Mouse (Mus musculus) urinary bladder, adult 18-20 months (tissue): ENCODE data around the gene Tmem119.
A peak's percentile ranks its signal among the peaks of the same experiment; 100 is the strongest.
"Not testable (repeated sequence)": the region's sequence is repeated elsewhere in the genome, so short reads cannot be mapped to it uniquely, and the experiment has no call there.

ENCODE experiments used
- DNase-seq, 2 experiments: peaks; one replicate each; pipeline ENCODE4 v3.0.0; 2022; ENCODE audit warnings: low spot score in 2 of 2, mixed read lengths in 2 of 2

Tmem119 gene

GRCm38 (mm10) chr5:113789075-113789788 is 11.1 kb downstream of the Tmem119 start:
- DNase-seq = peak in 1 of 2 experiments; percentile 30

GRCm38 (mm10) chr5:113788645-113789044 is 11.7 kb downstream of the Tmem119 start:
- DNase-seq = no peak

- no peak for DNase-seq
Measured at GRCm38 (mm10) chr5:113786985-113787384, 13.3 kb downstream of the Tmem119 start.

DNA sequence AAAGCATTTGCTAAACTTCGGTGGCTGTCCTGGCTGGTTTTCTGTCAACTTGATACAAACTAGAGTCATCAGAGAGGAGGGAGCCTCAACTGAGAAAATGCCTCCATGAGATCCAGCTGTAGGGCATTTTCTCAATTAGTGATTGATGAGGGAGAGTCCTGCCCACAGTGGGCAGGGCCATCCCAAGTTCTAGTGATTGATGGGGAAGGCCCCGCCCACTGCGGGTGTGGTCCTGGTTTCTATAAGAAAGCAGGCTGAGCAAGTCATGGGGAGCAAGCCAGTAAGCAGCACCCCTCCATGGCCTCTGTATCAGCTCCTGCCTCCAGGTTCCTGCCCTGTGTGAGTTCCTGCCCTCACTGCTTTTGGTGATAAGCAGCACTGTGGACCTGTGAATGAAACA is 16.2 kb downstream of the Tmem119 start:
- not testable (repeated sequence) for DNase-seq

DNA sequence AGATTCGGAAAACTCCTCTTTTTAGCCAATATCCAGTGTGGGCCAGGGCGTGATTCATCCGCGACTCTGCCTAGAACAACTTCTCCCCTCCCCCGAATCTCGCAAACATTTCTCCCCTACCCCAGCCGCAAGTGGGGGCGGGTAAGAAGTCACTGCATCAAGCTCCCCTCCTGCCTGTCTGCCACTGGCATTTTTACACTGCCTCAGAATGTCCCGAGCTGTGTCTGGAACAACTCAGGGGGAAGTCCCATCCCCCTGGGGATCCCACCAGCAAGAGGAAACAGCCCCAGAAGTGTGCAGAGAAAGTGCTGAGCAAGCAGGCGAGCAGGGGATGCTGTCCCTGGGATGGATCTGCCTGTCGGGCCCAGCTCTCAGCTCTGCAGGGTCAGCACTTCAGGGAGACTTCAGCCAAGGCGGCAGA is 16.7 kb downstream of the Tmem119 start:
- DNase-seq = peak in 1 of 2 experiments; percentile 42

- DNase-seq = no peak
Measured at GRCm38 (mm10) chr5:113782624-113783023, 17.7 kb downstream of the Tmem119 start.

DNA sequence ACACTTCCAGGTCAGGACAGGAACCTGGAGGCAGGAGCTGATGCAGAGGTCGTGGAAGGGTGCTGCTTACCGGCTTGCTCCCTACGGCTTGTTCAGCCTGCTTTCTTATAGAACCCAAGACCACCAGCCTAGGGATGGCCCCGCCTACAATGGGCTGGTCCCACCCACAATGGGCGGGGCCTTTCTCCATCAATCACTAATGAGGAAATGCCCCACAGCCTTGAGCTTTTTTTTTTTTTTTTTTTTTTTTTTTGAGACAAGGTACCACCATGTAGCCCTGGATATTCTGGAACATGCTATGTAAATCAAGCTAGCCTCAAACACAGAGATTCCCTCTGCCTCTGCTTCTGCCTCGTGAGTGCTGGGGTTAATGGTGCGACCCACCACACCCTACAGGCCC is 18.4 kb downstream of the Tmem119 start:
- no peak for DNase-seq

GRCm38 (mm10) chr5:113781254-113781653 is 19.1 kb downstream of the Tmem119 start:
- no peak for DNase-seq

GRCm38 (mm10) chr5:113780763-113781162 is 19.6 kb downstream of the Tmem119 start:
- no peak for DNase-seq

DNA sequence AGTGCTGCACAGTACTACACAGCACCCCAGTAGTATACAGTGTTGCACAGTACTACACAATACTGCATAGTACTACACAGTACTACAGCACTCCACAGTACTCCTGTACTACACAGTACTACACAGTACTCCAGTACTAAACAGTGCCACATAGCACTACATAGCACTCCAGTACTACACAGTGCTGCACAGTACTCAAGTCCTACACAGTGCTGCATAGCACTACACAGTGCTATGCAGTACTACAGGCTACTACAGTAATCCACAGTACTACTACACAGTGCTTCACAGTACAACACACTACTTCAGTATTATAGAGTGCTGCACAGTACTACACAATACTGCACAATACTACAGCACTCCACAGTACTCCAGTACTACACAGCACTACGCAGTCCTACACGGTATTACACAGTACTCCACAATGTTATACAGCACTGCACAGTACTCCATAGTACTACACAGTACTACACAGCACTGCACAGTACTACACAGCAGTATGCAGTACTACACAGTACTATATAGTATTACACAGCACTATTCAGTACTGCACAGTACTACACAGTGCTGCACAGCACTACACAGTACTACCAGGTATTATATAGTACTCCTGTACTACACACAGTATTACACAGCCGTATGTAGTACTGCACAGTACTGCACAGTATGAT is 20.1 kb downstream of the Tmem119 start:
- DNase-seq = no peak

DNA sequence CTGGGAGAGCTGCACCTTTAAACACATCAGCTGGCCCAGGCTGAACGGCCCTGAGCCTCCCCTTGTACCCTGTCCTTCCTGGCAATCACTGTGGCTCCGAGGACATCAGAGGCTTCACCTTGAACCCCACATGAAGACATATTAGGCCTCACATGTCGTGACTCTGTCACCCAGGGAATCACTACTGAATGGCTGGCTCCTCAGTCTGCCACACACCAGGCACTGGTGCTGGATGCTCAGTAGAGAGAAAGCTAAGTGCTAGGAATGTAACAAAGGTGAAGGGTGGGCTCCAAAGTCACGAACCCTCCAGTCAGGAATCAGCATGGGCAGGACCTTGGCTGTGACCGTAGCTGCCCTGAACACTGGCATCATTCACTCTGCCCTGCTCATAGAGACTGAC is 20.7 kb downstream of the Tmem119 start:
- no peak for DNase-seq

DNA sequence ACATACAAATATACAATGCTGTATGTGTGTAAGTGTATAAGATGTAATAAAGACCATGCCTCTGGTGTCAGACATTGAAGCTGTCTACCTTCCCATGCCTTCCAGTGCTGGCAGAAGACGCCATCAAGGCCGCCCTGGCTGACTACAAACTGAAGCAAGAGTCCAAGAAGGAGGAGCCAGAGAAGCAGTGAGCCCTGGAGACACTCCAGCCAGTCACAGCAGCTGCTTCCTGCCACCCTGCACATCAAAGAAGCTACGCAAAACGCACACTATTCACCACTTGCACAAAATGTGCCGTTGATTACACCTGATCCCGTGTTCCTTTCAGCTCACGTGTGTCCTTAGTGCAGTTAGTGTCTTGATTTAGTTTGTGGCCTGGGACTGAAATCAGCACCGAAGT is 22.6 kb downstream of the Tmem119 start:
- not testable (repeated sequence) for DNase-seq

- no peak for DNase-seq
Measured at GRCm38 (mm10) chr5:113776896-113777226, 23.5 kb downstream of the Tmem119 start.

- no peak for DNase-seq
Measured at GRCm38 (mm10) chr5:113776128-113776895, 24.0 kb downstream of the Tmem119 start.

DNA sequence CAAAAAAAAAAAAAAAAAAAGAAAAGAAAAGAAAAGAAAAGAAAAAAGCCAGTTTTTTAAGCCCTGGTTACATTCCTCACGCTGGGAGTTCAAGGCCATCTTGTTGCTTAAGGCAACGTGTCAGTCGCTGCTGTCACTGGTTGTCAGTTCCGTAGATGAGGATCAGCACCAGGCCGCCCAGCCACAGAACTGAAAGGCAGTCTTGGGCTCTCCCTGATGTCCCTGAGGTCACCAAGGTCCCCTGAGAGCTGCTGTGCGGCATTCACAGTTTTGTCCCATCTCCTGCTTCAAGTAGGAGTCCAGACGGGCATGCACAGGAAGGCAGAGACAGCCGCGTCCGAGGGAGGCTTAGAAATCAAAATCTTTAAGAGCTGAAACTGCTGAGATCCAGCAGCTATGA is 24.7 kb downstream of the Tmem119 start:
- DNase-seq = no peak

GRCm38 (mm10) chr5:113773664-113774063 is 26.7 kb downstream of the Tmem119 start:
- peak; percentile 82 to 84 for DNase-seq

DNA sequence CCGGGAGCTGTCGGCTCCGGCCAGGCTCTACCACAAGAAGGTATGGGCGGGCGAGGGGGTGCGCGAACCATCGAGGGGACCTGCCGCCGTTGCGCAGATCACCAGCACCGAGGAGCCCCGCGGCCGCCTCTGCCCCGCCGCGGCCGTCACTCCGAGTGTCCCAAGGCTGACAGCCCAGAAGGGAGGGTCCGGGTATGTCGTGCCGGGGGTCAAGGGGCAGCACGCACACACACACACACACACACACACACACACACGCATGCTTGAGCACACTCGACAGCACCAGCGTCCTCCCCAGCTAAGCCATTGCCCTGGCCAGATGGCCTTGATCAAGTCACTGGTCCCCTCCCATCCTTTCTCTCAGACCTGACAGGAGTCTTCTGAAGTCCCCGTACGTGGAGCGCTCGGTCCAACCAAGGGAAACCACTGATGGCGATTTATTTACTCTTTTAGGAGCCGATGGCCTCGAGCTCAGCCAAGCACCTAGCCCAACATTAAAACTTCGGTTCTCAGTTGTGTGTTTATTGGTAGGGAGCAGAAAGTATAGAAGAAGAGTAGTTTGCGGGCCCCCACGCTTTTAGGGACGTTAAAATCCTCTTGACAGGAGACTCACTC is 27.3 kb downstream of the Tmem119 start:
- no peak for DNase-seq

DNA sequence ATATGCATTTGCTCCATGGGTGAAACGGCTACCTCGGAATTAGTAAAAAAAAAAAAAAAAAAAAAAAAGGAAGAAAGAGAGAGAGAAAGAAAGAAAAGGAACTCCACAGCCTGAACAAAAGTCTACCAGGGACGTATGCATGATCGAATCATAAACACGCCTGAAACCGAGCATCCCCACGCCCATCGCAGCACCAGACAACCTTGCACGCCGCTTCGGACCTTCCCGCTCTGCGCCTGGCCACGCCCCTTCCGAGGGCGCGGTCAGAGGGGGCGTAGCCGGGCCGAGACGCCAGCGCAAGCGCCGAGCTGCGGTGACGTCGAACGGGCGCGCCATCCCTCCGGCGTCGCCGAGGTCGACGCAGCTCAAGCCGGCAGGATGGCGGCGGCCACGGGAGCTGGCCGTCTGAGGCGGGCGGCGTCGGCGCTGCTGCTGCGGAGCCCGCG is 27.8 kb downstream of the Tmem119 start, which contains the start of the genes Sart3 and Iscu:
TSS of gene Sart3 (minus strand) at position 61 of the 446 bp plus-strand sequence.
TSS of gene Iscu (plus strand) at position 299 of the 446 bp plus-strand sequence.
- DNase-seq = peak; percentile 91 to 92

GRCm38 (mm10) chr5:113771213-113772162 is 28.8 kb downstream of the Tmem119 start:
- peak; percentile 76 to 95 for DNase-seq

- DNase-seq = no peak
Measured at GRCm38 (mm10) chr5:113768806-113769205, 31.5 kb downstream of the Tmem119 start.
